Mouse (Mus musculus) urinary bladder, postnatal 10 days (tissue): ENCODE measurements around the gene Trp53tg5.

Source experiments
- DNase-seq: peaks from one replicate; pipeline ENCODE4 v3.0.0; 2022; ENCODE audit warnings: low spot score

The Trp53tg5 gene

DNA sequence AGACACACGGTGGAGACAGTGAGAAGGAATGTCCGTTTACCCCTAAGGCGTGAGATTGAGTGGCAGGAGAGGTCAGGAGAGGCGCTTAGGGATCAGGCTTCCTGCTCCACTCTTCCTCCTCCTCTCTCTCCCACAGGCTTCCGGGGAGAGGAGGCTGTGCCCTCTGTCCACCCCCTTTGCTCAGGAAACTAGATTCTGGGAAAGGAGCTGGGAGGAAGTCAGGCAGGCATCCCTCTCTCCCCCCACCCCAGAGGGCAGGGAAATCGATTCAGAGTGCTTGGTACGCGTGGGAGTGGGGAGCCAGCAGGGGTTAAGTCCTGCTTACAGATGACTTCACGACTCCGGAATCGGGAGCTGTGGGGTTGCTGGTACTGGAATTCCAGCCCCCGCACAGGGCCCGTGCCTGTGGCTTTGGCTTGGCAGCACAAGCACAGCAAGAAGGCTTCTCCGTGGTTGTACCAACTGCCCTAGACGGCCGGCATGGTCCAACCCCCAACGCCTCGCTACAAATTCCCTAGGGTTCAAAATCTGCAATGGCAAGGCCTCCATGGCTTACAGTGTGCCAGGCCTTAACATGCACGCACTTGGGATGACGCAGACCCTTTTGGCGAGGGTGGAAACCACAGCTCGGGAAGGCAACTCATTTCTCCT lies 40.9 kb downstream of the Trp53tg5 start:
- DNase-seq = no peak

DNA sequence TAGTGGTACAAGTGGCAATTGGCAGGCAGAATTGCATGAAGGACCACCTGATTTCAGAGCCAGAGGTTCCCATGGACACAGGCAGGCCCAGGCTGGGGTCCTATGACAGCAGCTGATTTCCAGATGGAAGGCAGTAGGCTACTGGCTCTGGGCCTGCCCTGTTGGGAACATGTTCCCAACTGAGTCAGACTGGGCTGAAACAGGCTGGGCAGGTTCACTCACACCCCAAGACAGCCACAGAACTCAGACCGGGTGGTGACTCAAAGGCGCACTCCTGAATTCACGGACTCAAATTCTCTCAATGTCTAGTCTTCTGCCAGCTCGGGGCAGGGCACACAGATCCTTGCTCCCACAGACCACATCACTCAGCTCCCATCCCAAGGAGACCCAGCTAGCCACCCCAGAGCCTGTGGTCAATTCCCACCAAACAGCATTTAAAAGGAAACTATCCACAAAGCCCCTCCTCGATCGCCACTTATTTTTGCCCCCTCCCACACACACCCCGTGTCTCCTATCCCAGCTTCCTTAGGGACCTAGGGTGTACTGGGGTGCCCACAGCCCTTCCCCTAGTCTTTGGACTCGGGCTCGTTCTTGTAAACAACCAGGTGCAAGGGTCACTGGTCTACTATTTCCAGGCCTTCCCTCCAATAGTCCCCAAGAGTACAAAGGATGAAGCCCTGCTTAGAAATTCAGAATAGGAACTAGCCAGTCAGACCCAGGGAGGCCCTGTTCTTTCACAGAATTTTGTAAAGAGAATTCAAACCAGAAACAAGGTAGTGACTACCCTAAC lies 41.7 kb downstream of the Trp53tg5 start:
- no peak for DNase-seq

DNA sequence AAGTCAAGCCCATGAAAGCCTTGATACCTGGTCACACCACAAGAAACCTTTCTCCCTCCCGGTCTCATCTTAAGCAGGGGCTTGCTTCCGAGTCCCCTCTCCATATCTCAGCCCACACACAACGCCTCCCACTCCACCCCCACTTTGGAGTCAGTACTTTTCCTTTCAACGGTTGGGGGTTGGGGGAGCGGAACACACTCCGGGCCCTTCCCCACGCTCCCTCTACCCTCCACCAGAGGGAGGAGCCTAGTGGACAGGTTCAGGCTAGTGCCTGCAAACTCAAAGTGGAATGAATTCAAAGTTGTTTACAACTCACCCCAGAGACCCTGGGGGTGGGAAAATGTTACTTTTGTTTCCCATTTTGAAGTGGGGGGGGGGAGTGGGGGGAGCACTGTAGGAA lies 42.8 kb downstream of the Trp53tg5 start:
- no peak for DNase-seq

DNA sequence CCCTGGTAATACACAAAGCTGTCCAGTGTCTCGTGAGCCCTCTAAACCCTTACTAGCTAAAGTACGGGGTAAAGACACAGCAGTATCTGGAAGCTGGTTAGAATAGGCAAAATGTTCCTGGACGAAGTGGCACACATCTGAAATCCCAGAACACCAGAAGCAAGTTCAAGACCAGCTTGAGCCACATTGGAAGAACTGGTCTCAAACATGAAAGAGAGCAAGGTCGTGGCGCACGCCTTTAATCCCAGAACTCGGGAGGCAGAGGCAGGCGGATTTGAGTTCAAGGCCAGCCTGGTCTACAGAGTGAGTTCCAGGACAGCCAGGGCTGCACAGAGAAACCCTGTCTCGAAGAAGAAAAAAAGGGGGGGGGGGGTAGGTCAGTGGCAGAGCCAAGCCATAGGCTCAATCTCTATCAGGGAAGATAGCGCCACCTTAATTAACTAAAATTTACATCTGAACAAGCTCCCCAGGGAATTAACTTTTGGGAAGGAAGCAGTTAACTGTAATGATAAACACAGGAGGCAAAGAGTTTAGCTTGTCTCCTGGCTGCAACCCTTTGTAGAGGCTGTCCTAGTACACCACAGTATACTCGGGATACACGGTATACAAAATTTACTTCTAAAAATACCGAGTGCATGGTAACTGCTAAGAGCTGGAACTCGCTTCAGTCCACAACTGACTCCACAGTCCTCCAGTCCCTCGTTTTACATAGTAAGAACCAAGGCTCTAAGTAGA lies 43.5 kb downstream of the Trp53tg5 start:
- no peak for DNase-seq

DNA sequence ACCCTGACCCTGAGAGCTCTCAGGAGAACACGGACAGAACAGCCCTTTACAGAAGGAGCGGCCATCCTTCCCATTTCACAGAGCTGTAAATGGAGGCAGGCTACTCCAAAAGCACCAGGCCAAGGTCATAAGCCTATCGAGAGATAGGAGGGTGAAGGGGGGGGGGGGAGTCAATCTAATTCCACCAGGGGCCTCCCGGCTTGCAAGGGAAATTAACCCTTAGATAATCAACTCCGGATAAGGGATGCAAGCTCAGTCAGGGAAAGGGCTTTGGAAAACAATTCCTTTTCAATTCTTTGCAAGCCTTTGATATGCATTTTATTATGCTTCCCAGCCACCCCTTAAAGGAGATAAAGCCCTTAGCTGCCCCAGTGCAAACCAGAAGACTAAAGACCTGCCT lies 45.1 kb downstream of the Trp53tg5 start:
- no peak for DNase-seq

DNA sequence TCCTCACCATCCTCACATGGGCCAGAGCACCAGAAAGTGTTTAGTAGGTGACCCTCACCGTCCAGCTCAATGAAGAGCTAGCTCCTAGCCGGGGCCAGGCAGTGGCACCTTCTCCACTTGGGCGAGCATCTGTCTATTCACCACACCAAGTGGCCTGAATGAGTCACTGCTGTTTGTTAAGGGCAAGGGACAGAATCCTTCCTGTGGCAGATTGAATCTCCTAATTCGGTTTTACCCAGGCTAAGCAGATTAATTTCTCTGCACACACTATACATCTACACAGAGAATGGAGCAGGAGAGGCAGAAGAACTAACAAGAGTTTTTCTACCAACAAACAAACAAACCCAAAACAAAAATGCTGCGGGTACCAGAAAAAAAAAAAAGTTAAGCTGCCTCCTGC lies 46.6 kb downstream of the Trp53tg5 start:
- DNase-seq = no peak

DNA sequence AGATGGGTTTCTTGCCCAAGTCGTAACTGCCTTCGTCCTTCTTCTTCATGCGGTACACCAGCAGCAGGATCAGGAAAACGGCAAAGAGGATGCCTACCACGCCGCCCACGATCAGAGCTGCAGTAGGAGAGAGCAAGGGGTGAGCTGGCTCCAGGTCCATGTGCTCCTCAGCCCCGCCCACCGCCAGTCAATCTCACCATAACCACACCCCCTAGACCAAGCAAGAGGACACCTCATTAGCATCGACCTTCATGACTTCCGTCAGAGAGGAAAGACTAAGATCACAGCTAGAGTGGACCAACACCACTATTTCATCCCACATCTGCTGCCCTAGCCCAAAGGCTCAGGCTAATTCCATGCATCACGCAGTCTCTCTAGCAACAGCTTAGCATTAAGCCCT lies 47.4 kb downstream of the Trp53tg5 start:
- no peak for DNase-seq

DNA sequence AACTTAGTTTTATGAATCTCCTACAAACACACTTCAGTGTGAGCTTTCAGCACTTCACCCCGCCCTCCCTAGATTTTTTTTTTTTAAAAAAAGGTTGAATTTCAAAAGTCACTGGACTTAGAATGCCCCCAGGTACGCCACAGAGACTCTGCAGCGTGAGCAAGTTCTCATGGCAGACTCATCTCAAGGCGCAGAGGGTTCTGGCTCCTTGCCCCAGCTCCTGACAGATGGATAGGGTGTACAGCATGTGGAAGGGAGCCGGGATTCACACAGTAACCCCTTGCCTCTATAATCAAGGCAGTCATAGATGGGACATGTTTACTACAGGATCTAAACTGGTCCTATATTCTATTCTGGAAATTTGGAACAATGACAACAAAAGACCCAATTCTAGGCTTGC lies 48.1 kb downstream of the Trp53tg5 start:
- no peak for DNase-seq

DNA sequence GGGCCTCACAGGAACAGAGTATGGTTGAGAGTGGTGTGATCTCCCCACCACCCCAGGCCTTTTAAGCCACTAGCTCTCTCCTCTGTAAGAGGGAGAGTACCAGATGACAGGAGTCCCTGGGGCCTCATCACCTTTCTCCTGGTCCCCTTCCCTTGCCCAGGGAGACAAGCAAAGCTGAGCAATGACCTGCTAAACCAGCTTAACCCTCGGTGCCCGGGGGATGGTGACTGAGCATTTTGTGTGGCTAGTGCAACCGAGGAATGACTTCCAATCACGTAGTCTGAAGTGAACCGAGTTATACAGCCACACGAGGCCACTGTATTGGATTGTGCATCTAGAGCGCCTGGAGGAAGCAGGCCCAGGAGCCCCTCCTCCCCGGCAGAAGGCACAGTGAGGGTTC lies 49.1 kb downstream of the Trp53tg5 start:
- DNase-seq = no peak

DNA sequence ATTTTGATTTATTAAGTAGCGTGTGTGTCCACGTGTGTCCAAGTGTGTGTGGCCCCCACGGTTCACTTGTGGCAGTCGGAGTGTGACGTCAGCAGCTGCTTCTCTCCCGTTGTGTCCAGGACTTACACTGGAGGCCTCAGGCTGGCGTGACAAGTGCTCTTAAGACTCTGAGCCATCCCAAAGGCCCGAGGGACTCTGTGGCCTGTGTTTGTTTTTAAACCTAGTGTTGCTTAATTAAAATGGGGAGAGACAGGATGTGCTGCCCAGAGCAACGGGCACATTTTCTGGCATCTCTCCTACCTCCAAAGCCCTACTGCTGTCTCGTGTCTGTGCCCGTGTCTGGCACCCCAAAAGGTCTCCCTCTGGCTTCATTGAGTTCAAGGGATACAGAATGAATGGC lies 50.1 kb downstream of the Trp53tg5 start:
- DNase-seq = no peak

DNA sequence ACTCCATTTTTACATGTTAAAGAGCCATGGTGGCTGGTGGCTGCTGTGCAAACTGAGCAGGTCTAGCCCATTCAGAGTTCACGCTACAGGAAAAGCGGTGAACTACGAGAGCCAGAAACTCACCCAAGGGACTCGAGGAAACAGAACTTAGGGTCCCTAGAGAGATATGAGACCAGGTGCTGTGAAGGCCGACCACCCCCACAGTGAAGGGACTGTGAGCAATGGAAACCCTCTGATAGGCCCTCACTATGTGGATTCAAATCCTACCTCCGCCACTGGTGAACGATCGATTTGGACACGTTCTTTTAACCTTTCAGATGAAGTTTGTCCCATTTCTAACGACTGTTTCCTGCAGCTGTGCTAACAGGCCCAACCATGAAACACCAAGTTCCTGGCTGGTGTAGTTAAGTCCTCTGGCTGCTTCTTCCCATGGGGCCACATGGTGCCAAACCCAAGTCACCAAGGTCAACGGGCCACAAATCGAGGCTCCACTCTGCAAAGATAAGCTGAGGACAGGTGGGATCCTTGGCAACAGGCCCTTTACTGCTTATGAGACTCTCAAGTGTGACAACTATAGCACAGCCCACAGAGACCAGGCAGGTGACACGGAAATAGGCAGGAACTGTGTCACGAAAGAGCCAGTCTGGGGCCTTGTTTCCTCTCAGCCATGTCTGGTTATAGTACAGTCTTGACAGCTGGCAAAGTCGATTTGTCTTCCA lies 50.7 kb downstream of the Trp53tg5 start:
- DNase-seq = no peak

DNA sequence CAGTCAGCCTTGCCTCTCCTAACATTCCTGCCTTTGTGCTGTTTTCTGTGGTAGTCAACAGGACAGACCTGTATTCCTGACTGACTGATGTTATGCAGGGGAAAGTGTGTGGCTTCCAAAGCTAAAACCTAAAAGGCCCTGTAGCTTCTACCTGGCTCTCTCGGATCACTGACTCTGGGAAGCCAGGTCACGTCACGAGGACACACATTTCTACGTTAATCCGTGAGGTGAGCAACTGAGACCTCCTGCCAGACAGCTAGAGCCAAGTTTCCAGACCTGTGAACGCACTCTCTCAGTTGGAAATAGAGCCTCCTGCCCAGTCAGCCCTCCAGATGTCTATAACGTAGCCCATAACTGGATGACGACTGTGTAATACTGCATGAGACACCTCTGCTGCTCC lies 51.5 kb downstream of the Trp53tg5 start:
- DNase-seq = no peak

DNA sequence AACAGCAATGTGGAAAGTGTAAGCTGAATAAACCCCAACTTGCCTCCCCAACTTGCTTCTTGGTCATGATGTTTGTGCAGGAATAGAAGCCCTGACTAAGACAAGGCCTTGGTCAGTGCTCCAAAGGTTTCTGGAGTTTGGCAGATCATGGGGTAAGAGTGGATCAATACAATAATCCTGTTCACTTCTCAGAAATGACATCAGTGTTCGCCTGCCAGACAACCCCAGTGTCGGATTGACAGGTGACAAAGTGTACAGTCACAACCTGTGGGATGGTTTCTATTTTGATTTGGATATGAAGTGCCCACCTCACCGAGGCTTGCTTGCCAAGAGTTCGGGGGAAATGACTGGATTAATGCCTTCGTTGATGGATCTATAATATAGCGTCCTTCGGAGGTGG lies 52.2 kb downstream of the Trp53tg5 start:
- DNase-seq = no peak
